Mouse (Mus musculus): ENCODE measurements at regions not wholly inside any gene's neighbourhood (a gene's known extent, or its start where the extent isn't known, plus 50 kb on each side); places are given as distances from the start of the nearest gene placed in this dataset.

DNA sequence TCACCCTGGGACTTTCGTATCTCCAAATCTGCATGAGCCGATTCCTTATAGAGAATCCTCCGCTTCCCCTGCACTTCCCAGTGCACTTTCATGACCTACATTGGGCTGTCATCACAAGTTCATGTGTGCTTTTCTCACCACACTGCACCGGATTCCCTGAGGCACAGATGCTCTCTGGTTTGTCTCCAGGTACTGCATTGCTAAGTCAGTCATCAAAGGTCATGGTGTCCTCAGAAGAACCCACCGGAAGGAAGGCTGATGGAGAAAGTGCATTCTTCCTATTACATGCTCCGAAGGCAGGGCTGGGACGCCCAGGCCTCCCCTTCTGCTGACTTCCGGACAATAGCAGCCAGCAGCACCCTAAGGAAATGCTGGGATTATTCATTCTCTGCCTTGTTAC lies 116.1 kb upstream of the Aldh1b1 start:
- ATAC-seq (no peak), DNase-seq (ENCODE audit: low spot score) (no peak)
- TF ChIP-seq EP300 (IDR thresholded peaks at IDR 0.05) (no peak), CTCF (IDR thresholded peaks at IDR 0.05) (no peak)
- Histone ChIP-seq H3K9me3 (ENCODE audit: low read length) (no peaks in the 10 kb centered on the region), H3K9ac (replicated peaks; ENCODE audit: low read depth) (no peak overlapping the region), H3K4me1 (ENCODE audit: insufficient read depth, low read depth, low read length) (no peaks in the 10 kb centered on the region), H3K27me3 (replicated peaks; ENCODE audit: insufficient read depth, low read length) (no peaks in the 10 kb centered on the region), H3K4me2 (replicated peaks; ENCODE audit: low read depth, low read length) (no peak overlapping the region), H3K4me3 (ENCODE audit: low read depth, low read length) (no peak overlapping the region), H3K36me3 (ENCODE audit: insufficient read depth, low read length) (no peaks in the 10 kb centered on the region), H3K27ac (ENCODE audit: low read length) (no peak overlapping the region)
- 85% methylated on average over 8 of the region's 8 CpGs for WGBS

DNA sequence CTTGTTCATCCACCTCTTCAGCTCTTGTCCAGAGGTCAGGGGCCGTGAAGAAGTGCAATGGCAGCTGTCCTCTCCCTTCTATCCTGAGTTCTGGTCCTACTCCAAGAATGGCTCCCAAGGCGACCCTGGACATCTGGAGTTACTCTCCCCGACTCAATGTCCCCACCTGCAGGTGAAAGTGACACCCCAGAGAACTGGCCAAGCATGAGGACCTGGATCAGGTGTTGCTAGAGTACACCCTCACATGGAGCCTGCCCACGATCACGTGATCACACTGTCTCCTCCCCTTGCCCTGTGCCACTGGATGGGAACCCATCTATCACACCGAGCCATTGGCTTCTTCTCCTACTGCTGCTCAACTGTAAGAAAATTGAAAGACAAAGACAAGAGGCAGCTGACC lies 122.7 kb upstream of the Aldh1b1 start:
- no peak for TF ChIP-seq EP300 (IDR thresholded peaks at IDR 0.05)
- TF ChIP-seq CTCF (IDR thresholded peaks at IDR 0.05) = peak; percentile 49
- Histone ChIP-seq H3K36me3 (ENCODE audit: insufficient read depth, low read length) (no peaks in the 10 kb centered on the region), H3K4me3 (ENCODE audit: low read depth, low read length) (no peak overlapping the region), H3K27ac (ENCODE audit: low read length) (no peak overlapping the region), H3K9me3 (ENCODE audit: low read length) (no peaks in the 10 kb centered on the region), H3K9ac (replicated peaks; ENCODE audit: low read depth) (no peak overlapping the region), H3K27me3 (replicated peaks; ENCODE audit: insufficient read depth, low read length) (no peaks in the 10 kb centered on the region), H3K4me2 (replicated peaks; ENCODE audit: low read depth, low read length) (no peak overlapping the region), H3K4me1 (ENCODE audit: insufficient read depth, low read depth, low read length) (no peaks in the 10 kb centered on the region)
- DNase-seq (ENCODE audit: low spot score) (no peak), ATAC-seq (no peak)
- WGBS = 71% methylated on average over 6 of the region's 6 CpGs

GRCm38 (mm10) chr4:45674291-45674690 lies 124.5 kb upstream of the Aldh1b1 start:
- Histone ChIP-seq H3K27ac (ENCODE audit: low read length) (no peak overlapping the region), H3K4me2 (replicated peaks; ENCODE audit: low read depth, low read length) (no peak overlapping the region), H3K36me3 (ENCODE audit: insufficient read depth, low read length) (no peaks in the 10 kb centered on the region), H3K9me3 (ENCODE audit: low read length) (no peaks in the 10 kb centered on the region), H3K4me1 (ENCODE audit: insufficient read depth, low read depth, low read length) (no peaks in the 10 kb centered on the region), H3K27me3 (replicated peaks; ENCODE audit: insufficient read depth, low read length) (no peaks in the 10 kb centered on the region), H3K4me3 (ENCODE audit: low read depth, low read length) (no peak overlapping the region), H3K9ac (replicated peaks; ENCODE audit: low read depth) (no peak overlapping the region)
- ATAC-seq = no peak
- WGBS = 84% methylated on average over 10 of the region's 10 CpGs
- no peak for TF ChIP-seq CTCF (IDR thresholded peaks at IDR 0.05)
- TF ChIP-seq EP300 (IDR thresholded peaks at IDR 0.05) = no peak
- no peak for DNase-seq (ENCODE audit: low spot score)

GRCm38 (mm10) chr4:45673081-45673819 lies 125.6 kb upstream of the Aldh1b1 start:
- no peak for ATAC-seq
- no peak for DNase-seq (ENCODE audit: low spot score)
- TF ChIP-seq CTCF (IDR thresholded peaks at IDR 0.05) (no peak), EP300 (IDR thresholded peaks at IDR 0.05) (no peak)

DNA sequence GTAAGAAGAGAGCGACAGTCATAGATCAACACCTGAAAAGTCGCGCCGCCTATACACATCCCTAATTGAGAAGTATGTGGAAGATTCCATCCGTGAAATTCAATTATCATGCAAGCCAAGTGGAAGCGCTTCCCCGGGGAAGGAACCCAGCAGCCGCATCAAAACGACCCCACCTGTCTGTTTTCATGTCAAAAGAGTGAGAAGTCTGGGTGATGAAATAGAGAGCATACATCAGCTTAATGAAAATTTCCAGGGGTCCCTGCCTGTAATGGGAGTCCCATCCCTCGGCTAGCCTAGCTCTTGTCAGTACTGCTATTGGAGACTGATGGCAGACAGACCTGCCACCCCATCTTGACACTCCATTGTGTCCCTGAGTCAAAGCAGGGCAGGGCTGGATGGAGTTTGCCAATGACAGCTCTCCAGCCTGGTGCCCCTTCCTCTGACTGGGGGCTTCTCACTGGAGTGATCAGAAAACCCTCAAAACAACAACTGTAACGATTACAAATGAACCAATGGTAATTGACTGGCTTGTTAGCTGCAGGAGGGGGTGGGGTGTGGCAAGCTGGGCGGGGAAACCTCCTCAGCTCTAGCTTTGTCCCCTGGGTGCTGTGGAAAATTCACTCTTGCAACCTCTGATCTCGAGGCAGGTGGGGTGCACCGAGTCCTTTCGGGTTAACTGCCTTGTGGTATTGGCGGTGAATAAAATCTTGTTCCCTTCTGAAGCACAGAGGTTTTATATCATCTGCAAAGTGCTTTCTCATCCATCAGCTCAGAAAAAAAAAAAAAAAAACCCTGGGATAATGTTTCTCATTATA lies 126.4 kb upstream of the Aldh1b1 start:
- Histone ChIP-seq H3K27me3 (replicated peaks; ENCODE audit: insufficient read depth, low read length) (no peaks in the 10 kb centered on the region), H3K9me3 (ENCODE audit: low read length) (no peaks in the 10 kb centered on the region), H3K27ac (ENCODE audit: low read length) (no peak overlapping the region), H3K36me3 (ENCODE audit: insufficient read depth, low read length) (no peaks in the 10 kb centered on the region), H3K4me1 (ENCODE audit: insufficient read depth, low read depth, low read length) (no peaks in the 10 kb centered on the region), H3K9ac (replicated peaks; ENCODE audit: low read depth) (no peak overlapping the region), H3K4me3 (ENCODE audit: low read depth, low read length) (no peak overlapping the region), H3K4me2 (replicated peaks; ENCODE audit: low read depth, low read length) (no peak overlapping the region)
- TF ChIP-seq EP300 (IDR thresholded peaks at IDR 0.05) (no peak), CTCF (IDR thresholded peaks at IDR 0.05) (no peak)
- DNase-seq (ENCODE audit: low spot score) = no peak
- 62% methylated on average over 16 of the region's 16 CpGs for whole genome bisulfite sequencing
- no peak for ATAC-seq

More at GRCm38 (mm10) chr4:45673081-45673819, 125.6 kb upstream of the Aldh1b1 start:
- Histone ChIP-seq H3K4me3 (ENCODE audit: low read depth, low read length) (no peak overlapping the region), H3K4me1 (ENCODE audit: insufficient read depth, low read depth, low read length) (no peaks in the 10 kb centered on the region), H3K27ac (ENCODE audit: low read length) (no peak overlapping the region), H3K9ac (replicated peaks; ENCODE audit: low read depth) (no peak overlapping the region), H3K9me3 (ENCODE audit: low read length) (no peaks in the 10 kb centered on the region), H3K4me2 (replicated peaks; ENCODE audit: low read depth, low read length) (no peak overlapping the region), H3K27me3 (replicated peaks; ENCODE audit: insufficient read depth, low read length) (no peaks in the 10 kb centered on the region), H3K36me3 (ENCODE audit: insufficient read depth, low read length) (no peaks in the 10 kb centered on the region)
- 45% methylated on average over 16 of the region's 16 CpGs for WGBS

DNA sequence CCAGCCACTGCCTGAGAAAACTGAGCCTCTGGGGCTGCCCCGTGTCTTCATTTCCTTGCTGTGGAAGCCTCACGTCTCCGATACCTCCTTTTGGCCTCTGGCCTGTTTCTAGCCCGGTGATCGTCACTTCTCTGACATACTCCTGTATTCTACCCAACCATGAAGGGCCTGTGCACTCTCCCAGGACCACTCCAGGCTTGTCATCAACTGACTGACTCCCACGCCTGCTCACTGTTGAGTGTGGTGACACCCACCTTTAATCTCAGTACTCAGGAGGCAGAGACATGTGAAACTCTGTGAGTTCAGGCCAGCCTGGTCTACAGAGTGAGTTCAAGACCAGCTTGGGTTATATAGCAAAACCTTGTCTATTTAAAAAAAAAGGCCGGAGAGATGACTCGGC lies 132.1 kb upstream of the Shb start:
- H3K4me3 ChIP-seq (ENCODE audit: low read depth, low read length) = no peak overlapping the region
- no peak overlapping the region for H3K27ac ChIP-seq (ENCODE audit: low read length)
- TF ChIP-seq EP300 (IDR thresholded peaks at IDR 0.05) (no peak), CTCF (IDR thresholded peaks at IDR 0.05) (no peak)
- H3K9me3 ChIP-seq (ENCODE audit: low read length) = no peaks in the 10 kb centered on the region
- DNase-seq (ENCODE audit: low spot score) (no peak), ATAC-seq (no peak)
- no peaks in the 10 kb centered on the region for H3K4me1 ChIP-seq (ENCODE audit: insufficient read depth, low read depth, low read length)
- H3K27me3 ChIP-seq (replicated peaks; ENCODE audit: insufficient read depth, low read length) = no peaks in the 10 kb centered on the region
- H3K4me2 ChIP-seq (replicated peaks; ENCODE audit: low read depth, low read length) = no peak overlapping the region
- H3K36me3 ChIP-seq (ENCODE audit: insufficient read depth, low read length) = no peaks in the 10 kb centered on the region
- no peak overlapping the region for H3K9ac ChIP-seq (replicated peaks; ENCODE audit: low read depth)
- 83% methylated on average over 8 of the region's 8 CpGs for WGBS
